Comparison of ENCODE assay signal across 10 mouse cellular contexts in genomic region chr17:92210730-92211129, GRCm38 (mm10).
DNase-seq lines count a peak whose midpoint lies in the region; ATAC-seq and TF ChIP-seq lines count a peak whose summit lies in the region.
"Had no signal": no experiment of that assay in that cellular context is flagged by ENCODE, and none has a peak within 500 bp of the region (broad histone marks: within the 10 kb centered on the region; RNA-seq: fewer than 3 reads in every experiment).

No protein-coding gene starts in this region.

- no peak overlapping the region for H3K9ac ChIP-seq in lung, embryonic 14.5 days
- no peak overlapping the region for H3K9ac ChIP-seq in embryonic facial prominence, embryonic 14.5 days (ENCODE audit: low read depth, low read length)
- no peak overlapping the region for H3K9ac ChIP-seq in midbrain, postnatal 0 days (replicated peaks; ENCODE audit: low read length, poor library complexity, severe bottlenecking)
- H3K9ac ChIP-seq: heart, embryonic 13.5 days had no signal

- peak; percentile 7 for DNase-seq in adrenal gland, postnatal 10 days
- DNase-seq in adrenal gland, postnatal 4 days (ENCODE audit: low spot score in 2 of 2), result no peak
- peak; percentile 19 for DNase-seq in lung, embryonic 14.5 days
- no peak for DNase-seq in lung, postnatal 4 days
- peak; percentile 19 for DNase-seq in embryonic facial prominence, embryonic 14.5 days (ENCODE audit: low spot score)
- peak; percentile 1 for DNase-seq in midbrain, postnatal 0 days (ENCODE audit: low spot score)
- no peak for DNase-seq in testis, postnatal 14 days (ENCODE audit: low spot score)
- no peak for DNase-seq in gastrocnemius, adult 2 months
- DNase-seq: cerebellum, adult 11 months had no signal

- no peak for ATAC-seq in lung, embryonic 14.5 days (ENCODE audit: insufficient read depth)
- ATAC-seq in embryonic facial prominence, embryonic 14.5 days (ENCODE audit: low read depth), result no peak
- no peak for ATAC-seq in midbrain, postnatal 0 days (ENCODE audit: low FRiP score)

- H3K36me3 ChIP-seq in lung, embryonic 14.5 days (ENCODE audit: insufficient read depth), result no peaks in the 10 kb centered on the region
- H3K36me3 ChIP-seq in embryonic facial prominence, embryonic 14.5 days (ENCODE audit: control insufficient read depth, insufficient read depth, low read length), result no peaks in the 10 kb centered on the region
- no peaks in the 10 kb centered on the region for H3K36me3 ChIP-seq in midbrain, postnatal 0 days (ENCODE audit: insufficient read depth, low read length)
- H3K36me3 ChIP-seq: heart, embryonic 13.5 days had no signal

- peak; percentile 32; the same call in 1 of the 2 replicates for TF ChIP-seq CTCF in lung, embryonic 14.5 days (IDR thresholded peaks at IDR 0.05; ENCODE audit: low read depth)
- TF ChIP-seq CTCF in midbrain, postnatal 0 days (IDR thresholded peaks at IDR 0.05), result peak; percentile 22; the same call in 1 of the 2 replicates
- TF ChIP-seq CTCF in gastrocnemius, adult 2 months (IDR thresholded peaks at IDR 0.05), result no peak

- H3K27ac ChIP-seq in lung, embryonic 14.5 days (ENCODE audit: low read depth), result no peak overlapping the region
- H3K27ac ChIP-seq in embryonic facial prominence, embryonic 14.5 days (replicated peaks; ENCODE audit: low read depth, low read length), result no peak overlapping the region
- no peak overlapping the region for H3K27ac ChIP-seq in midbrain, postnatal 0 days (ENCODE audit: low read depth, low read length)
- no peak overlapping the region for H3K27ac ChIP-seq in gastrocnemius, adult 2 months
- H3K27ac ChIP-seq: heart, embryonic 13.5 days had no signal

- no peak overlapping the region for H3K4me3 ChIP-seq in lung, embryonic 14.5 days (ENCODE audit: low read depth, low read length)
- no peak overlapping the region for H3K4me3 ChIP-seq in embryonic facial prominence, embryonic 14.5 days (ENCODE audit: low read depth, low read length)
- H3K4me3 ChIP-seq in midbrain, postnatal 0 days (ENCODE audit: low read depth, low read length), result no peak overlapping the region
- no peak overlapping the region for H3K4me3 ChIP-seq in gastrocnemius, adult 2 months
- H3K4me3 ChIP-seq: heart, embryonic 13.5 days had no signal

- H3K9me3 ChIP-seq in lung, embryonic 14.5 days (ENCODE audit: low read depth, low read length), result no peaks in the 10 kb centered on the region
- no peaks in the 10 kb centered on the region for H3K9me3 ChIP-seq in embryonic facial prominence, embryonic 14.5 days (ENCODE audit: control insufficient read depth, low read length)
- no peaks in the 10 kb centered on the region for H3K9me3 ChIP-seq in midbrain, postnatal 0 days (ENCODE audit: low read length)
- H3K9me3 ChIP-seq: heart, embryonic 13.5 days had no signal

- no peak overlapping the region for H3K4me2 ChIP-seq in lung, embryonic 14.5 days
- H3K4me2 ChIP-seq in embryonic facial prominence, embryonic 14.5 days (ENCODE audit: low read depth, low read length), result no peak overlapping the region
- no peak overlapping the region for H3K4me2 ChIP-seq in midbrain, postnatal 0 days (ENCODE audit: low read depth, low read length, poor library complexity, severe bottlenecking)
- H3K4me2 ChIP-seq: heart, embryonic 13.5 days had no signal

- no peaks in the 10 kb centered on the region for H3K4me1 ChIP-seq in lung, embryonic 14.5 days (ENCODE audit: insufficient read depth)
- H3K4me1 ChIP-seq in embryonic facial prominence, embryonic 14.5 days (ENCODE audit: control insufficient read depth, insufficient read depth, low read length), result no peaks in the 10 kb centered on the region
- H3K4me1 ChIP-seq in midbrain, postnatal 0 days (ENCODE audit: insufficient read depth, low read length), result no peaks in the 10 kb centered on the region
- H3K4me1 ChIP-seq: heart, embryonic 13.5 days had no signal

- no peaks in the 10 kb centered on the region for H3K27me3 ChIP-seq in lung, embryonic 14.5 days (ENCODE audit: insufficient read depth, low read length)
- H3K27me3 ChIP-seq in embryonic facial prominence, embryonic 14.5 days (replicated peaks; ENCODE audit: control insufficient read depth, insufficient read depth, low read length), result no peaks in the 10 kb centered on the region
- no peaks in the 10 kb centered on the region for H3K27me3 ChIP-seq in midbrain, postnatal 0 days (ENCODE audit: insufficient read depth, low read length)
- H3K27me3 ChIP-seq: heart, embryonic 13.5 days had no signal

- intact Hi-C loops in gastrocnemius, adult 2 months (cut with DNase I), result no loop called here

Comparison
In these comparisons a context has a peak if more than half of its experiments do, and no peak if none do; other contexts are left out.
1. DNase-seq: peak in adrenal gland, postnatal 10 days (single experiment), lung, embryonic 14.5 days (single experiment), embryonic facial prominence, embryonic 14.5 days (single experiment) and midbrain, postnatal 0 days (single experiment); none in adrenal gland, postnatal 4 days (0 of 2), lung, postnatal 4 days (0 of 2), testis, postnatal 14 days (single experiment) and gastrocnemius, adult 2 months (single experiment).